Comparison of ENCODE assay signal across 20 mouse cellular contexts in genomic region chr9:102641531-102641930, GRCm38 (mm10). TPM values are rescaled to one million over a fixed set of nuclear protein-coding genes. Genes with fewer than 3 reads are reported as not detected.
DNase-seq lines count a peak whose midpoint lies in the region; ATAC-seq lines count a peak whose summit lies in the region.
"Had no signal": no experiment of that assay in that cellular context is flagged by ENCODE, and none has a peak within 500 bp of the region (broad histone marks: within the 10 kb centered on the region; RNA-seq: fewer than 3 reads in every experiment).

No protein-coding gene starts in this region.

- no peak for ATAC-seq in heart, embryonic 15.5 days (replicated peaks; ENCODE audit: insufficient number of reproducible peaks, insufficient read depth, low FRiP score, low read depth)
- ATAC-seq in lung, embryonic 16.5 days (ENCODE audit: low read depth): no peak
- ATAC-seq in embryonic facial prominence, embryonic 12.5 days (ENCODE audit: insufficient number of reproducible peaks, insufficient read depth, low FRiP score, low TSS enrichment): no peak
- ATAC-seq: forebrain, embryonic 16.5 days; intestine, postnatal 0 days; midbrain, embryonic 15.5 days had no signal

- 52% methylated on average over 6 of the region's 6 CpGs for WGBS in heart, embryonic 15.5 days
- 53% methylated on average over 6 of the region's 6 CpGs for WGBS in lung, embryonic 16.5 days
- WGBS in embryonic facial prominence, embryonic 12.5 days: 73% methylated on average over 6 of the region's 6 CpGs

- DNase-seq in heart, postnatal 14 days: no peak
- no peak for DNase-seq in lung, adult 18-20 months
- no peak for DNase-seq in ovary, postnatal 36 days (ENCODE audit: low spot score)
- DNase-seq in adipocyte (ENCODE audit: low spot score): no peak
- DNase-seq: adrenal gland, adult 8-10 months; cerebellum, adult 9-10 months; heart, postnatal 10 days; layer of hippocampus, postnatal 36 days; lung, adult 2 months; thymus, adult 18-20 months had no signal

- H3K4me1 ChIP-seq in heart, embryonic 15.5 days (replicated peaks): peaks cover 53% of the 10 kb centered on the region
- H3K4me1 ChIP-seq in lung, embryonic 16.5 days (replicated peaks; ENCODE audit: control insufficient read depth, insufficient read depth, low read length): peaks cover 59% of the 10 kb centered on the region
- peaks cover 61% of the 10 kb centered on the region for H3K4me1 ChIP-seq in embryonic facial prominence, embryonic 12.5 days

- intact Hi-C loops in heart, postnatal 14 days (cut with DNase I): no loop called here

- no peaks in the 10 kb centered on the region for H3K9me3 ChIP-seq in heart, embryonic 15.5 days (replicated peaks)
- no peaks in the 10 kb centered on the region for H3K9me3 ChIP-seq in lung, embryonic 16.5 days (ENCODE audit: control insufficient read depth, low read length)
- H3K9me3 ChIP-seq in embryonic facial prominence, embryonic 12.5 days: no peaks in the 10 kb centered on the region
- H3K9me3 ChIP-seq: hindbrain, embryonic 15.5 days; megakaryocyte, embryonic 14.5 days; midbrain, embryonic 15.5 days had no signal

- H3K4me3 ChIP-seq in heart, embryonic 15.5 days: no peak overlapping the region
- H3K4me3 ChIP-seq in lung, embryonic 16.5 days (ENCODE audit: low read length): no peak overlapping the region
- no peak overlapping the region for H3K4me3 ChIP-seq in embryonic facial prominence, embryonic 12.5 days
- H3K4me3 ChIP-seq: hindbrain, embryonic 15.5 days; layer of hippocampus, adult 2 months; megakaryocyte, embryonic 14.5 days; midbrain, embryonic 15.5 days; myocyte had no signal

- no peaks in the 10 kb centered on the region for H3K27me3 ChIP-seq in heart, embryonic 15.5 days
- H3K27me3 ChIP-seq in lung, embryonic 16.5 days (ENCODE audit: control insufficient read depth, insufficient read depth, low read depth, low read length): no peaks in the 10 kb centered on the region
- no peaks in the 10 kb centered on the region for H3K27me3 ChIP-seq in embryonic facial prominence, embryonic 12.5 days
- H3K27me3 ChIP-seq: hindbrain, embryonic 15.5 days; midbrain, embryonic 15.5 days had no signal

- no peak overlapping the region for H3K4me2 ChIP-seq in heart, embryonic 15.5 days
- no peak overlapping the region for H3K4me2 ChIP-seq in lung, embryonic 16.5 days (ENCODE audit: low read depth, low read length)
- H3K4me2 ChIP-seq in embryonic facial prominence, embryonic 12.5 days (replicated peaks): no peak overlapping the region
- H3K4me2 ChIP-seq: hindbrain, embryonic 15.5 days; midbrain, embryonic 15.5 days had no signal

- H3K9ac ChIP-seq in heart, embryonic 15.5 days: no peak overlapping the region
- no peak overlapping the region for H3K9ac ChIP-seq in lung, embryonic 16.5 days (ENCODE audit: low read length)
- no peak overlapping the region for H3K9ac ChIP-seq in embryonic facial prominence, embryonic 12.5 days
- H3K9ac ChIP-seq: hindbrain, embryonic 15.5 days; midbrain, embryonic 15.5 days had no signal

- no peaks in the 10 kb centered on the region for H3K36me3 ChIP-seq in heart, embryonic 15.5 days
- no peaks in the 10 kb centered on the region for H3K36me3 ChIP-seq in lung, embryonic 16.5 days (ENCODE audit: control insufficient read depth, insufficient read depth, low read length)
- H3K36me3 ChIP-seq in embryonic facial prominence, embryonic 12.5 days: no peaks in the 10 kb centered on the region
- H3K36me3 ChIP-seq: hindbrain, embryonic 15.5 days; midbrain, embryonic 15.5 days had no signal

- peak overlapping the region; percentile 34; the same call in 1 of the 2 replicates for H3K27ac ChIP-seq in heart, embryonic 15.5 days
- H3K27ac ChIP-seq in lung, embryonic 16.5 days (ENCODE audit: low read length): 0 out of 2 replicates have a peak overlapping the region, but pooled peaks have one; percentile 11
- H3K27ac ChIP-seq in embryonic facial prominence, embryonic 12.5 days: peak overlapping the region; percentile 97
- H3K27ac ChIP-seq: hindbrain, embryonic 15.5 days; layer of hippocampus, adult 2 months; midbrain, embryonic 15.5 days had no signal

RNA-seq across cellular contexts. Expression of gene Cep63, which starts 15.2 kb away (rescaled TPM):
- 49.5 and 50.2 TPM in 2 replicates for polyA plus RNA-seq in heart, embryonic 15.5 days (2015; fragmentation: Nextera tagmentation; extraction: Ambion mirVana)
- total RNA-seq in heart, postnatal 14 days (2021): 10 to 100 TPM; 32.2 to 33.5 TPM
- polyA plus RNA-seq in lung, embryonic 16.5 days (2015; fragmentation: Nextera tagmentation; extraction: Ambion mirVana): 55.4 and 58.8 TPM in 2 replicates
- 53.0 and 55.9 TPM in 2 replicates for polyA plus RNA-seq in embryonic facial prominence, embryonic 12.5 days (2016; fragmentation: Nextera tagmentation; extraction: Ambion mirVana)

RNA-seq across cellular contexts. Expression of gene Anapc13, which starts 15.4 kb away (rescaled TPM):
- polyA plus RNA-seq in heart, embryonic 15.5 days (2015; fragmentation: Nextera tagmentation; extraction: Ambion mirVana): 216 and 286 TPM in 2 replicates
- total RNA-seq in heart, postnatal 14 days (2021): 100 to 1,000 TPM; 282 to 299 TPM
- 196 and 198 TPM in 2 replicates for polyA plus RNA-seq in lung, embryonic 16.5 days (2015; fragmentation: Nextera tagmentation; extraction: Ambion mirVana)
- 184 and 185 TPM in 2 replicates for polyA plus RNA-seq in embryonic facial prominence, embryonic 12.5 days (2016; fragmentation: Nextera tagmentation; extraction: Ambion mirVana)

Comparison
In these comparisons a context has a peak if more than half of its experiments do, and no peak if none do; other contexts are left out.
1. H3K27ac ChIP-seq: peak in every context shown above with its lines; median percentile 97 in embryonic facial prominence, embryonic 12.5 days; 34 in heart, embryonic 15.5 days; 11 in lung, embryonic 16.5 days.